Mouse (Mus musculus) brain, embryonic 18.5 days (tissue): ENCODE results near the gene Nfkbid.
"Not testable (repeated sequence)": the region's sequence is repeated elsewhere in the genome, so short reads cannot be mapped to it uniquely, and the experiment has no call there.

Experiments used
- DNase-seq: peaks from one replicate; pipeline ENCODE4 v3.0.0-alpha.2; 2012; ENCODE audit warnings: low read depth, low spot score

The Nfkbid gene

DNA sequence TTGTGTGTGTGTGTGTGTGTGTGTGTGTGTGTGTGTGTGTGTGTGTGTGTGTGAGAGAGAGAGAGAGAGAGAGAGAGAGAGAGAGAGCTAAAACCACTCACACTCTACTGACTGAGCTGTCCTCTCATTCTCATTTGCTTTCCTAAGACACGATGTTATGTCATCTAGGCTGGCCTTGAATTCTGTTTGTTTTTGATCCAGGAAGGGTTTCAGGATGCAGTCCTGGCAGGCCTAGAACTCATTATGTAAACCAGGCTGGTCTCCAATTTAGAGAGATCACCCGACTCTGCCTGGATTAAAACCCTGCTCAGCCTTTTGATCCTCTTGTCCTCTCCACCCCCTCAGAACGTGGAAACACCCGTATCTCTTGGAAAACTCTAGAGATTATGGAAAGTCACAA lies 42.5 kb downstream of the Nfkbid start:
- DNase-seq: no peak

DNA sequence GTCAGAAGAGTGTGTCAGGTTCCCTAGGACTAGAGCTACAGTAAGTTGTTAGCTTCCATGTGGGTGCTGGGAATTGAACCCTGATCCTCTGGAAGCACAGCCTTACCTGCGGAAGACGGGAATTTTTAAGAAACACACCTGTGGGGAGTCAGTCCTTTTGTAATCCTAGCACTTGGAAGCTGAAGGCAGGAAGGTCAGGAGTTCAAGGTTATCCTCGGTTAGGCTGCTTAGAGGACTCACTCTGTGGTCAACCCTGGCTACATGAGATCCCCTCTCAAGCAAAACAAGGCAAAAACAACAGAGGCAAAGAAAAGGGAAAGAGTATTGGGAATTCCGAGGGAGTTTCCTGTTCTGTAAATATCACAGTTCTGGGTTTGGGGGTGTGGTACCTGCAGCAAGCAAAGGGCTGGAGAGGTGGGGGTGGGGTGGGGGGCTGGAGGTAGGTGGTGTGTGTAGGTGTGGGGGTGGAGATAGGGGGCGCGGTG lies 43.3 kb downstream of the Nfkbid start:
- no peak for DNase-seq

DNA sequence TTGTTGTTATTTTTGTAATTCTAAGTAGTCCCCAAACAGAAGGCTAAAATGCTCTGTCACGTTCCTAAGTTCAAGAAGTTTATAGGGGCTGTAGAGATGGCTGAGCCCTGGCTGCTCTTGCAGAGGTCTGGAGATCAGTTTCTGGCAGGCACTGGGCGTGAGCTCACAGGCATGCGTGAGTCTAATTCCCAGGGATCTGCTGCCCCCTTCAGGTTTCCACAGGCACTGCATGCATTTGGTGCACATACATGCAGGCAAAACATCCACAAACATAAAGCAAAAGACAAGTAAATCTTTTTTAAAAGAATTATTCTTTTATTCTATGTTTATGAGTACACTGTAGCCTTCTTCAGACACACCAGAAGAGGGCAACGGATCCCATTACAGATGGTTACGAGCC lies 50.9 kb downstream of the Nfkbid start:
- DNase-seq: no peak

DNA sequence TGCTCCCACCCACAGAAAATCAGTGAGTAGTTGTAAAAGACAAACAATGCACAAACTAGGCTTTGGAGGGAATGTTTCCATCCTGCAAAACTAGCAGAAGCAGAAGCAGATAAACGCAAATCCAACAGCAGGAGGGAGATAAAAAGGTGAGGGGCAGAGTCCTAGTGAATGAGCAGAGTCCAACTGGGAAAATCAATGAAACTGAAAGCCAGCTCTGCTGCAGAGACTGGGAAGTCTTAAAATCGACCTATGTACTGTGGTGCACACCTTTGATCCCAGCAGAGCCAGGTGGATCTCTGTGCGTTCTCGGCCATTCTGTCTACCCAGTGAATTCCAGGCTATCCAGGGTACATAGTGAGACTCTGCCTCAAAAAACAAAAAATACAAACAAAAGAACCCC lies 53.5 kb downstream of the Nfkbid start:
- DNase-seq: no peak

DNA sequence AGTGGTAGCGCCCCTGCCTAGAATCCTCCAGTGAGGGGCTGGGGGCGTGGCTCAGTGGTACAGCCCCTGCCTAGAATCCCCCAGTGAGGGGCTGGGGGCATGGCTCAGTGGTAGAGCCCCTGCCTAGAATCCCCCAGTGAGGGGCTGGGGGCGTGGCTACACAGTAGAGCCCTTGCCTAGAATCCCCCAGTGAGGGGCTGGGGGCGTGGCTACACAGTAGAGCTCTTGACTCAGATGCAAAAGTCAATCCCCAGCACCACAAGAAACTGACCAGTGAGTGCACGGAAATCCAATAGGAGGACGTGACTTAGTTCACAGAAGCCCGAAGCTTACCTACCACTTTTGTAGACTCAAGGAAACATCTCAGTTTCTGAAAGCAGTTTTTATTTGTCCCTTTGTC lies 54.6 kb downstream of the Nfkbid start:
- not testable (repeated sequence) for DNase-seq

DNA sequence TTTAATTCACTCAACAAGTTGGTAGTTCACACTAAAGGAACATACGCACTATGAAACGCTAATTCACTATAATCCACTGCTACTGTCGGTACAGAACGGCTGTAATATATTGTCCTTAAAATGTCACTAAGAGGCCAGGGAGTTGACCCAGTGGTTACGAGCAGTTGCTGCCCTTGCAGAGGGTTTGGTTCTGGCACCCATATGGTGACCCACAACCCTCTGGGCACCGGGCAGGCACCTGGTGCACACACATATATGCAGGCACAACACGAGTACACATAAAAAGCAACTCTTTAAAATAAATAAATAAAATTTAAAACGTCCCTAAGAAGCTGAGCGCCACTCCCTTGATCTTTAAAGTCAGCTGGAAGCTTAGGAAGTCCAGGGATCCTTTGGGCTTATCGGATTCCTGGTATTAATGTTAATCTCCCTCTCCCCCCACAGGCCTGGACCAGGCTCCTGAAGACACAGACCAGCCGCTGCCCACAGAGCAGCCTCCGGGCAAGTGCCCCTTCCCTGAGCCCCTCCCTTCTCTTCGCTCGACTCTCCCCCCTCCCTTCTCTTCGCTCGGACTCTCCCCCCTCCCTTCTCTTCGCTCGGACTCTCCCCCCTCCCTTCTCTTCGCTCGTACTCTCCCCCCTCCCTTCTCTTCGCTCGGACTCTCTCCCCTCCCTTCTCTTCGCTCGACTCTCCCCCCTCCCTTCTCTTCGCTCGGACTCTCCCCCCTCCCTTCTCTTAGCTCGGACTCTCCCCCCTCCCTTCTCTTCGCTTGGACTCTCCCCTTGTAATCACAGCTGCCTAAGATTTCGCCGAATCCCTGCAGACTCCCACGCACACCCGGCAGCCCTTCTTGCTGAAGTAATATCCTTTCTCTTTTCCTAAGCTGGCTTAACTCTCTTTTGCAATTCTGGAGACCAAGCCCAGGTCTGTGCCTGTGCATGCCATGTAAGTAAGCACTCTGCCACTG lies 56.2 kb downstream of the Nfkbid start:
- DNase-seq: peak; percentile 14
